Mouse (Mus musculus): ENCODE data around the gene Stx1b.
A peak's percentile ranks its signal among the peaks of the same experiment; 100 is the strongest.
"Not testable (repeated sequence)": the region's sequence is repeated elsewhere in the genome, so short reads cannot be mapped to it uniquely, and the experiment has no call there.

Stx1b gene

DNA sequence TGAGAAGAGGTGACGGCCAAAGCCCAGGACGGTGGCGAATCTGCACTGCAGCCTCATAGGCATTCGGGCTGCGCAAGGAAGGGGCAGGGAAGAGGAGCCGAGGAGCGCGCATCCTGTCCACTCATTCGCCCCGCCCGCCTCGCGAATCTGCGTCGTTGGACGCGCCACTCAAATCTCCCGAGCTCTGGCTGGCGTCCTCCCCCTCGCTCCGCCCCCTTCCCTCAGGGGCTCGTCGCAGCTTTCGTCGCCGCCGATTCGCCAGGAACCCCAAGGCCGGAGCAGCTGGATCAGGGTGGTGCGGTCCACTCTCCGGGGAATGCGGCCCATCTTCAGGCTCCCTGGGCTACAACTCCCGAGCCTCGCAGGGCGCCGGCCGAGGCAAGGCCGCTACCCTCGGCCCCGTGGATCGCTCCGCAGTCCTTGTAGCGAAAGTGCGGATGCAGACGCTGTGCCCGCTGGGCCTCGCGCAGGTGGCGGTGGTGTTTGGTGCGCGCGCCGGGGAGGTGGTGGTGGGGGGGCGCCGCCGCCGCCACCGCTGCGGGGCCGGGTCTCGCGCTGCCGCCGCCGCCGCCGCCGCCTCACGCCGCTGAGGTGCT, 47.4 kb downstream of the Stx1b start:
- DNase-seq = peak; percentile 99

DNA sequence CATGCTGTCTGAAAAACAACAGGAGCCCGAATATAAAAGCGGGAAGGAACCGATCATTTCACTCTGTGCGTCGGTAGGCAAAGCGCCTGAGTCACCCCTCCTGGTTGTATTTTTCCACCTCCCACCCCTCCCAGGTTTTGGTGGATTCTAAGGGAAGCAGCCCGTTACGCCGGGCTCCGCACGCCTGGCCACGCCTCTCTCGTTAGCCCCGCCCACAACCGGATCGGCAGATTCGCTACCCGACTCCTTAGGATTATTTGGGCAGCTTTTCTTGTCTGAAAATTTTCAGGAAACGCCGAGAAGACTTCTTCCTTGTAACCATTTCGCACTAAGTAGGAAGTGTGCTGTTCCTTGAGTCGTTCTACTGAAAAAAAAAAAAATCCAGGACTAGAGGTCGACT, 47.9 kb downstream of the Stx1b start, which contains the start of gene Setd1a:
TSS of gene Setd1a (plus strand) at position 245 of the 400 bp plus-strand sequence.
- DNase-seq = peak; percentile 98 to 99

DNA sequence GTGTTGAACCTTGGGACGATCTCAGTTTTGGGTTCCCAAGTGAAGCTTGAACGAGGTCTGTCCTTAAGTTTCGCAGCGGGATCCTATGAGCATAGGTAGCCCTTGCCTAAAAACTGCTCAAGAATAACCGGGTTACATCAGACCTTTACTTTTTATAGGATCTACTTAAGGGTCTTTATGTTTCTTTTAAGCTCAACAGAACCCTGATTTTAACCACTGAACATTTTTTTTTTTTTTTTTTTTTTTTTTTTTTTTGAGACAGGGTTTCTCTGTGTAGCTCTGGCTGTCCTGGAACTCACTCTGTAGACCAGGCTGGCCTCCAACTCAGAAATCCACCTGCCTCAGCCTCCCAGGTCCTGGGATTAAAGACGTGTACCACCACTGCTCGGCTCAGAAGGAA, 48.5 kb downstream of the Stx1b start:
- not testable (repeated sequence) for DNase-seq

GRCm38 (mm10) chr7:127773664-127774384, 50.5 kb downstream of the Stx1b start:
- peak; percentile 87 to 88 for DNase-seq

DNA sequence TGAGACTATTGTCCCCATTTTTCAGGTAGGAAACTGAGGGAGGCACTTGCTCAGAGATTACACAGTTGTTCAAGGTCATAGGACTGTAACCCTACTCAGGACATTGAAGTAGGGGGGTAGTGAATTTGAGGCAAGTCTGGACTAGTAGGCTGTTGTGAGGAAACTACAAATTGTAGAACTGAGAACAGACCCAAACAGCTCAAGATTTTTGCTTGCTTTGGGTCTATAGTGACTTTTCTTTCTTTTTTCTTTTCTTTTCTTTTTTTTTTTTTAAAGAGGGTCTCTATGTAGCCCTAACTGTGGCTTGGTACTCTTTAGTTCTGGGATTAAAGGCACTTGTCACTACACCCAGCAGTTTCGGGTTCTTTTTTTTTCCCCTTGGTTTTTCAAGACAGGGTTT, 51.8 kb downstream of the Stx1b start:
- no peak for DNase-seq

DNA sequence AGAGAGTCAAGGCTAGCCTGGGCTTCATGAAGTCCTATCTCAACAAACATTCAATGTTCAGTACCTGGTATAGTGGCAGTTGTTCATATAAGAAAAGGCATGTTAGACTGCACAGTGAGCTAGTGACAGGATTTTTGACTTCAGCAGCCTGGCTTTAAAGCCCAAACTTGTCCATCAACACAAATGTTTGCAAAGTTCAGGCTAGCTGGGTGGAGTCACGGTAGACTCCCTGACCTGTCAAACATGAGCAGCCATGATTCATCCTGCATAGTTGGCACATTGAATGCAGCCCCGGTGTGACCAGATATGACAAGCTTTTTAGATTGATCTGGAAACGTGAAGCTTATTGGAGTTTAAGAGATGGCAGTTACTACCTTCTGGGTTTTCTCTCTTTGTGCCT, 52.3 kb downstream of the Stx1b start:
- DNase-seq = no peak

- DNase-seq = no peak
Observed at GRCm38 (mm10) chr7:127771262-127771661, 53.1 kb downstream of the Stx1b start.

DNA sequence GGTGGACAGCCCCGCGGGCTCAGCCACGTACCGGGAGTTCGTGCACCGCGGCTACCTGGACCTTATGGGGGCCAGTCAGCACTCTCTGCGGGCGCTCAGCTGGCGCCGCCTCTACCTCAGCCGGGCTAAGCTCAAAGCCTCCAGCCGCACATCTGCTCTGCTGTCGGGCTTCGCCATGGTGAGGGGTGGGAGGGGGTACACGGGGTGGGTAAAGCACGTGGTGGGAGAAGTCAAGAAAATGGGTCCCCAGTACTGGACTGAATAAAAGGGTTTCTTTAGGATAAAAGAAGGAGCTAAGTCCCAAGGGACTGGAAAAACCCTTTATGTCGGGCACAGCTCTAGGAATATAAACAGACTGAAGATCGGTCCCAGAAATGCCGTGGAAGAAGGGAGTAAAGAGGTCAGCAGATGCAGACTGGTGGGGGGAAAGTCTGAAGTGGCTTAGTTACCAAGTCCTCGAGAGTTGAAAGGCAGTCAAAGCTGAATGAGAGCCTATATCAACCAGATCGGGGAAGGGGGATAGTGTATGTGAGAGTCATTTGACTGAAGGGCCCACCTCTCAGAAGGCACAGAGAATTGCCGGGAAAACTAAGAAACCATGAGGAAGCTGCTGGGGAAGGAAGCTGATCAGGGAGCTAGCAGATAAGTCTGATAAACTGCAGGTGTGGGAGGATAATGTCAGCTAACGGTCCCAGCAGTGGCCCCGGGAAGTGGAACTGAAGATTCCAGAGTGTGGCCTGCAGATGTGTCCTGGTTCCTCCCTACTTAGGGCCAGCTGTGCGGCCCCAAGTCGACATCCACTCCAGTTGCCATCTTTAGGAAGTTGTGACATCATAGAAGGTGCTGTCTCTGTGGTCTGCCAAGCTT, 54.1 kb downstream of the Stx1b start:
- DNase-seq = no peak

- DNase-seq = peak; percentile 81
Observed at GRCm38 (mm10) chr7:127769651-127770038, 54.7 kb downstream of the Stx1b start, which contains the start of gene Orai3. Orai3 (plus strand) TSS chr7:127769815.

DNA sequence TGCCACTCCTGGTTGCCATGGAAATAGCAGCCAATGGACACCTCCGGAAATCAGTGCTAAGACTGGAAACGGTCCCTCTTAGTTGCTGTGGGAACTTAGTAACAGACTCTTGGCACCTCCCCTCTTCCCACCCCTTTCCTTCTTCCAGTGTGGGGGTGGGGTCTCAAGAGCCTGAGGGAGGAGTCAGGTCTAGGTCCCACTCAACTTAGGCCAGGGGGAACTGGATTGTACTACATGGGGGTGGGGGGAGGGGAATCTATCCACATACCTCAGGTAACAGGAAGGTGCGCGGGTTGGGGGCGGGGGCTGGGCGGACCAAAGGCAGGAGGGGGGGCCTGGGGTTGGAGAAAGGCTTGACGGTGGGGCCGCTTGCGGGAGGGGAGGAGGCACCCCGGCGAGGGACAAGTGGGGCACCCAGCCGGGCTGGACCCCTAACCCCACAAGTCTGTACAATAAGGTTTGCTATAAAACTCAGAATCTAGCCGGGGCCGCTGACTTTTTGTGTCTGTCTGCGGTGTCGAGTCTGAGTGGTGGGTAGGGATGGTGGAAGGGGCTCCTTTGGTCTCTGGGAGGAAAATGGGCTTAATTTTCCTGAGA, 55.3 kb downstream of the Stx1b start:
- DNase-seq = peak; percentile 95 to 97

GRCm38 (mm10) chr7:127768346-127768996, 55.9 kb downstream of the Stx1b start:
- DNase-seq = peak; percentile 45 to 58

DNA sequence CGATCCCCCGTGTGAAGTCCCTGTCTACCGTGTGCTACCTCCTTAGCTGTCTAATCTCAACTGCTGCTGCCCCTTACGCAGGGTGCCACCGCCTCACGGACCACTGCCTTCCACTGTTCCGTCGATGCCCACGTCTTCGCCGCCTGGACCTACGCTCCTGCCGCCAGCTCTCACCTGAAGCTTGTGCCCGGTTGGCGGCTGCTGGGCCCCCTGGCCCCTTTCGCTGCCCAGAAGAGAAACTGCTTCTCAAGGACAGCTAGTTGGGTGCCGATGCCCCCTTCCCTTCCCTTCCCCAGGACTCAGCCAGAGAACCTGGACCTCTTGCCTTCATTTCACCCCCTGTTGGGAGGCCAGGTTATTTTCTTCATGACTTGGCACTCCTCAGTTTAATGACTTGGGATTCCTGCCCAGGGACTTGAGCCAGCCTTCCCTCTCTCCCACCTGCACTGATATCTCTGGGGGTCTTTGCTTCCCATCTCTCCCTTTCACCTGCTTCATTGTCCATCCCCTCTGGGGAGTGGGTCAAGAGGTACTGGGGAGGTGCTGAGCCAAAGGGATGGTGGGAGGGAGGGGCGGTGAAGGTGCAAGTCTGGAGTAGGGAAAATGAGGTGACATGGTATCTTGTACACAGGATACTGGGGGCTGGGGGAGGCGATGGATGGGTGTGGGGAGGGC, 56.5 kb downstream of the Stx1b start:
- DNase-seq = peak; percentile 40 to 47

GRCm38 (mm10) chr7:127766851-127767609, 57.3 kb downstream of the Stx1b start:
- no peak for DNase-seq

DNA sequence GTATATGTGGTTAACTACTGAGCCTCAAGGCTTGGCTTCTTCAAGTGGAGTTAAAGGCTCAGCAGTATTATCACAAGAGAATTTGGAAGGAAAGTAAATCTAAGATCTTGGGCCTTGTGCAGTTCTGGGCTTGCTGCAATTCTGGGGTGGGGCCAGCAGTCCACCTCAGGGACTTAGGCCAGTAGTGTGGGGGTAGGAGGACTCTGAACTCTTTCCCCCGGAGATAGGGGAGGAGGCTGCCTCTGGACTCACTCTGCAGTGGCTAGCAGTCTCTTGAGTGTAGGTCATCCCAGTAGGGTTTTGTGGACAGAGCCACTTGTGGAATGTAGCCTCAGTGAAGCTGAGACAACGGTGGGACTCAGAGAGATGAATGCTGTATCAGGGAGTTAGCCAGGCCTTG, 58.6 kb downstream of the Stx1b start:
- no peak for DNase-seq

DNA sequence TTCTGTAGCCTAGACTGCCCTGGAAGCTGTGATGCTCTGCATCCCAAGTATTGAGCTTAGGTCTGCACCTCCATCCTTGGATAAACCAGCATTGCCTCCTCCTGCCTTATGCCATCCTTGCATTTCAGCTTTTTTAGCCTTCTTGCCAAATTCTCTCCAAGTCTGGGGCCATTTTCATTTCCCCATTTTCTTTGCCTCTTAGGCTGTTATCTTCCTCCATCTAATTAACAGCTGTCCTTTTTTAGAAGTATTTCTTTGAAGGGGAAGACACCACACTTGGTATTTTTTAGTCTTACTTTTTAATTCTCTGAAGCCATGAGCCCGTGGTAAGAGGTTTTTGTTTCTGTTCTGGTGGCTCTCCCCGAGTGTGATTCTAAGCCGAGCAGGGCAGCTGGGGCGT, 60.7 kb downstream of the Stx1b start:
- DNase-seq = no peak

GRCm38 (mm10) chr7:127761026-127761425, 63.3 kb downstream of the Stx1b start:
- DNase-seq = peak; percentile 85 to 88

- DNase-seq = no peak
Observed at GRCm38 (mm10) chr7:127760478-127760877, 63.9 kb downstream of the Stx1b start.

GRCm38 (mm10) chr7:127759716-127760115, 64.6 kb downstream of the Stx1b start:
- DNase-seq = no peak
